Mouse (Mus musculus) effector memory CD4-positive, alpha-beta T cell, adult 7 months (primary cell): ENCODE results near the gene Gm20388. TPM values are rescaled to one million over a fixed set of nuclear protein-coding genes. Genes with fewer than 3 reads are reported as not detected.

Source experiments
- polyA plus RNA-seq: library from polyadenylated mRNA; unstranded; fragments of 100-300 nt; shearing (Covaris generic); gene quantifications from one replicate; pipeline ENCODE4 v1.2.1, GENCODE M21; 2017

The Gm20388 gene
- polyA plus RNA-seq, 1 experiment from 2014 or later: 2.2 TPM

GRCm38 (mm10) chr8:123117127-123117731 is 3206.6 kb downstream of the Gm20388 start, which contains the start of gene Cpne7:
TSS of gene Cpne7 (plus strand) at chr8:123117374.

GRCm38 (mm10) chr8:123157888-123158465 is 3247.3 kb downstream of the Gm20388 start, which contains the start of gene Sult5a1:
TSS of gene Sult5a1 (minus strand) at chr8:123158315.

GRCm38 (mm10) chr8:123185566-123186409 is 3275.1 kb downstream of the Gm20388 start, which contains the start of gene Dpep1:
TSS of gene Dpep1 (plus strand) at chr8:123186242.

GRCm38 (mm10) chr8:123212321-123213117 is 3301.9 kb downstream of the Gm20388 start, which contains the start of the genes Chmp1a and Spata33:
TSS of gene Chmp1a (minus strand) at chr8:123212763.
TSS of gene Spata33 (plus strand) at chr8:123212832.

GRCm38 (mm10) chr8:123224278-123225266 is 3313.9 kb downstream of the Gm20388 start, which contains the start of gene Cdk10:
TSS of gene Cdk10 (plus strand) at chr8:123224842.

GRCm38 (mm10) chr8:123235520-123236497 is 3325.2 kb downstream of the Gm20388 start, which contains the start of gene Spata2l:
TSS of gene Spata2l (minus strand) at chr8:123236233.

GRCm38 (mm10) chr8:123254099-123254885 is 3343.7 kb downstream of the Gm20388 start, which contains the start of the genes Zfp276 and Vps9d1:
TSS of gene Zfp276 (plus strand) at chr8:123254195.
TSS of gene Vps9d1 (minus strand) at chr8:123254348.

GRCm38 (mm10) chr8:123318467-123318911 is 3407.8 kb downstream of the Gm20388 start, which contains the start of gene Fanca:
TSS of gene Fanca (minus strand) at chr8:123318576.

GRCm38 (mm10) chr8:123332262-123333090 is 3421.8 kb downstream of the Gm20388 start, which contains the start of gene Spire2:
TSS of gene Spire2 (plus strand) at chr8:123332713.

GRCm38 (mm10) chr8:123373403-123374238 is 3463.0 kb downstream of the Gm20388 start, which contains the start of gene Tcf25:
TSS of gene Tcf25 (plus strand) at chr8:123373753.

GRCm38 (mm10) chr8:123406786-123407185 is 3496.1 kb downstream of the Gm20388 start, which contains the start of gene Mc1r:
TSS of gene Mc1r (plus strand) at chr8:123407107.

GRCm38 (mm10) chr8:123411246-123411645 is 3500.6 kb downstream of the Gm20388 start, which contains the start of gene Tubb3:
TSS of gene Tubb3 (plus strand) at chr8:123411424.

GRCm38 (mm10) chr8:123423441-123423840 is 3512.8 kb downstream of the Gm20388 start, which contains the start of gene Def8:
TSS of gene Def8 (plus strand) at chr8:123423527.

GRCm38 (mm10) chr8:123477737-123478258 is 3567.2 kb downstream of the Gm20388 start, which contains the start of gene Afg3l1:
TSS of gene Afg3l1 (plus strand) at chr8:123477903.

GRCm38 (mm10) chr8:123514781-123515539 is 3604.3 kb downstream of the Gm20388 start, which contains the start of gene Dbndd1:
TSS of gene Dbndd1 (minus strand) at chr8:123515463.

